Mouse (Mus musculus): ENCODE results near the gene Trip10. TPM values are rescaled to one million over a fixed set of nuclear protein-coding genes. Genes with fewer than 3 reads are reported as not detected.
A peak's percentile ranks its signal among the peaks of the same experiment; 100 is the strongest.

Trip10 gene
- polyA plus RNA-seq, 1 experiment: 0.18 TPM

DNA sequence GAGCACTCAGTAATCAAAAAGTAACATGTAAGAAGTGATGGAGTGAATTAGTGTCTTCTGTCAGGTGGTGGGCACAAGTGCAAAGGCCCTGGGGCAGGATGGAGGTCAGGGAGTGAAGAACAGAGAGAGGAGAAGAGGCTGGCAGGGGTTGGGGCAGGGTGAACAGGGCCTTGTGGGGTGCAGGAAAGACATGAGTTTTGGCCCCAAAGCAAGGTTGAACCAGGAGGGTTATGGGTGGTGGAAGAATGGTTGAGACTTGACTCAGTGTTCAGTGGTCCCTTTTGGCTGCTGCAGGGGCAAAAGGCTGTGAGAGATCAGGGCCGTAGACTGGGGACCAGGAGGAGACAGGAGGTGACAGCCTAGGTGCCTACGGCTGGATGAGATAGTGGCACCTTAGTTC, 29.3 kb downstream of the Trip10 start:
- no peak for TF ChIP-seq GATA1 (IDR thresholded peaks at IDR 0.05; ENCODE audit: low read length)
- TF ChIP-seq TAL1 (IDR thresholded peaks at IDR 0.05; ENCODE audit: low read length): no peak
- Histone ChIP-seq H3K4me3 (replicated peaks) (no peak overlapping the region), H3K9me3 (ENCODE audit: control insufficient read depth, low read length) (no peaks in the 10 kb centered on the region), H3K4me1 (ENCODE audit: control insufficient read depth) (peaks cover 26% of the 10 kb centered on the region), H3K27me3 (ENCODE audit: control insufficient read depth) (peaks cover 53% of the 10 kb centered on the region), H3K36me3 (ENCODE audit: control insufficient read depth) (no peaks in the 10 kb centered on the region)

DNA sequence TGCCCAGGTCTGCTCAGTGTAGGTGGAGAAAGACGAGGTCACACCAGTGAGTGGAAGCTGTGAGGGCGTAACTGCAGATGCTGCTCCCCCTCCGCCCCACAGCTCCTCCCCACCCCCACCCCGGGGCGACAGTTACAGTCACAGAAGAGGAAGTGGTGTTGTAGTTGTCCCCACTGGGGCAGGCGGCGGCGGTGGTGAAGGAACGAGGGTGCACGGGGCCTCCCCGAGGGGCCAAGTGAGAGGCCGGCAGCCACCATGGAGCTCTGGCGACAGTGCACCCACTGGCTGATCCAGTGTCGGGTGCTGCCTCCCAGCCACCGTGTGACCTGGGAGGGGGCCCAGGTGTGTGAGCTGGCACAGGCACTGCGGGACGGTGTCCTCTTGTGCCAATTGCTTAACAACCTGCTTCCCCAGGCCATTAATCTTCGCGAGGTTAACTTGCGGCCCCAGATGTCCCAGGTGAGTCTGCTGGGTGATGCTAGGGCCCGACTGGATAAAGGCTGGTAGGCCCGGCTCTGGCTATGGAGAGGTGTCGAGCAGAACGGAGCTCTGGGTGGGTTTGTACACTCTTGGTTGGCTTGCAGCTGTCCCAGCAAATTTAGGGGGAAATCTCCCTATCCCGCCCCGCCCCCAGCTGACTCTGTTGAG, 29.8 kb downstream of the Trip10 start, which contains the start of gene Vav1:
Vav1 (plus strand) TSS at position 158 of the 648 bp plus-strand sequence.
- H3K4me1 ChIP-seq (ENCODE audit: control insufficient read depth): peaks cover 26% of the 10 kb centered on the region
- TF ChIP-seq GATA1 (IDR thresholded peaks at IDR 0.05; ENCODE audit: low read length) (no peak), TAL1 (IDR thresholded peaks at IDR 0.05; ENCODE audit: low read length) (no peak)

GRCm38 (mm10) chr17:57279591-57280224, 30.5 kb downstream of the Trip10 start:
- TF ChIP-seq TAL1 (IDR thresholded peaks at IDR 0.05; ENCODE audit: low read length) (no peak), GATA1 (IDR thresholded peaks at IDR 0.05; ENCODE audit: low read length) (no peak)
- Histone ChIP-seq H3K27me3 (ENCODE audit: control insufficient read depth) (peaks cover 42% of the 10 kb centered on the region), H3K4me3 (replicated peaks) (no peak overlapping the region), H3K4me1 (ENCODE audit: control insufficient read depth) (peaks cover 26% of the 10 kb centered on the region), H3K9me3 (ENCODE audit: control insufficient read depth, low read length) (no peaks in the 10 kb centered on the region), H3K36me3 (ENCODE audit: control insufficient read depth) (no peaks in the 10 kb centered on the region)

More for the DNA sequence above, 29.8 kb downstream of the Trip10 start, which contains the start of gene Vav1:
- H3K9me3 ChIP-seq (ENCODE audit: control insufficient read depth, low read length): no peaks in the 10 kb centered on the region
- H3K27me3 ChIP-seq (ENCODE audit: control insufficient read depth): peaks cover 48% of the 10 kb centered on the region
- H3K36me3 ChIP-seq (ENCODE audit: control insufficient read depth): no peaks in the 10 kb centered on the region
- peak within 1 kb of the TSS; percentile 39 for H3K4me3 ChIP-seq (replicated peaks)

DNA sequence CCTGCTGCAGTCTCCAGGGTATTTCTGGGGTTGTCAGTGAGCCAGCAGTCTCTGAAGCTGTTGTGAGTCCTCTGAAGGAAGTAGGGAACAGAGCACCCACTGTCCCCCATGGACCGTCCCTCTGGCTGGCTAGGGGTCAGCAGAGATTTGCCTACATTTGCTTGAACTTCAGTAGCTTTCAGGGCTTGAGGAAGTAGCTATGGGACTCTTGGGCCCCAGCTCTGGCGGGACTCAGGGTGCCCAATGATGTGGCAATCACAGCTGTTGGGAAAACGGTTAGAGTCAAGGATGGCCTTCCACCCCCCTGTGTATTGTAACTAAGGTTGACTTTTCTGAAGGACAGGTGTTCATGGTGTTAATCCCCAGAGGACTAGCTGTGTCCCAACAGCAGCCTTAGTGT, 31.2 kb downstream of the Trip10 start:
- TF ChIP-seq GATA1 (IDR thresholded peaks at IDR 0.05; ENCODE audit: low read length) (no peak), TAL1 (IDR thresholded peaks at IDR 0.05; ENCODE audit: low read length) (no peak)
- Histone ChIP-seq H3K27me3 (ENCODE audit: control insufficient read depth) (peaks cover 35% of the 10 kb centered on the region), H3K4me1 (ENCODE audit: control insufficient read depth) (peaks cover 20% of the 10 kb centered on the region), H3K9me3 (ENCODE audit: control insufficient read depth, low read length) (no peaks in the 10 kb centered on the region), H3K36me3 (ENCODE audit: control insufficient read depth) (no peaks in the 10 kb centered on the region), H3K4me3 (replicated peaks) (no peak overlapping the region)

GRCm38 (mm10) chr17:57283906-57284305, 34.7 kb downstream of the Trip10 start:
- no peaks in the 10 kb centered on the region for H3K9me3 ChIP-seq (ENCODE audit: control insufficient read depth, low read length)
- H3K4me3 ChIP-seq (replicated peaks): no peak overlapping the region
- no peaks in the 10 kb centered on the region for H3K36me3 ChIP-seq (ENCODE audit: control insufficient read depth)
- TF ChIP-seq TAL1 (IDR thresholded peaks at IDR 0.05; ENCODE audit: low read length): no peak
- no peak for TF ChIP-seq GATA1 (IDR thresholded peaks at IDR 0.05; ENCODE audit: low read length)
- peaks cover 2% of the 10 kb centered on the region for H3K4me1 ChIP-seq (ENCODE audit: control insufficient read depth)
- H3K27me3 ChIP-seq (ENCODE audit: control insufficient read depth): peaks cover 11% of the 10 kb centered on the region

DNA sequence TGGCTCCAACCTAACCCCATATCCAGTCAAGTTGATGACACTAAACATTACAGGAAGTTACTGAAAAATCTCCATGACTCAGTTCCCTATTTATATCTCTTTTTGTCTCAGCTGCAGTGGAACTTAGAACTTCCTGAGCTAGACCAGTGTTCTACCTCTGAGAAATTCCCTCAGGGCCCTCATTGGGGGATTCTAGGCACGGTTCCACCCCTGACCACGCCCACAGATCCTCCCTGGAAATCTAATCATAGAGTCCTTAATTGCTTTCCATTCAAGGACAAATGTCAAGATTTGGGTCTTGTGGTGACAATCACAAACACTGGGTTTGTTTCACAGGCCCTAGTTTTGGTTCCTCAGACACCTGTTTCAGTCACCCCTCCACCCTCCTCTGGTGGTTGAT, 35.8 kb downstream of the Trip10 start:
- H3K27me3 ChIP-seq (ENCODE audit: control insufficient read depth): peaks cover under 1% of the 10 kb centered on the region
- TF ChIP-seq TAL1 (IDR thresholded peaks at IDR 0.05; ENCODE audit: low read length): no peak
- TF ChIP-seq GATA1 (IDR thresholded peaks at IDR 0.05; ENCODE audit: low read length): no peak
- no peaks in the 10 kb centered on the region for H3K9me3 ChIP-seq (ENCODE audit: control insufficient read depth, low read length)
- no peaks in the 10 kb centered on the region for H3K36me3 ChIP-seq (ENCODE audit: control insufficient read depth)
- H3K4me3 ChIP-seq (replicated peaks): no peak overlapping the region
- no peaks in the 10 kb centered on the region; the same call in 1 of the 2 replicates for H3K4me1 ChIP-seq (ENCODE audit: control insufficient read depth)

- H3K4me3 ChIP-seq (replicated peaks): no peak overlapping the region
- H3K9me3 ChIP-seq (ENCODE audit: control insufficient read depth, low read length): no peaks in the 10 kb centered on the region
- TF ChIP-seq GATA1 (IDR thresholded peaks at IDR 0.05; ENCODE audit: low read length): no peak
- TF ChIP-seq TAL1 (IDR thresholded peaks at IDR 0.05; ENCODE audit: low read length): no peak
- no peaks in the 10 kb centered on the region for H3K36me3 ChIP-seq (ENCODE audit: control insufficient read depth)
- no peaks in the 10 kb centered on the region for H3K27me3 ChIP-seq (ENCODE audit: control insufficient read depth)
- peaks cover 4% of the 10 kb centered on the region; the same call in 1 of the 2 replicates for H3K4me1 ChIP-seq (ENCODE audit: control insufficient read depth)
Measured at GRCm38 (mm10) chr17:57286718-57287355, 37.6 kb downstream of the Trip10 start.

DNA sequence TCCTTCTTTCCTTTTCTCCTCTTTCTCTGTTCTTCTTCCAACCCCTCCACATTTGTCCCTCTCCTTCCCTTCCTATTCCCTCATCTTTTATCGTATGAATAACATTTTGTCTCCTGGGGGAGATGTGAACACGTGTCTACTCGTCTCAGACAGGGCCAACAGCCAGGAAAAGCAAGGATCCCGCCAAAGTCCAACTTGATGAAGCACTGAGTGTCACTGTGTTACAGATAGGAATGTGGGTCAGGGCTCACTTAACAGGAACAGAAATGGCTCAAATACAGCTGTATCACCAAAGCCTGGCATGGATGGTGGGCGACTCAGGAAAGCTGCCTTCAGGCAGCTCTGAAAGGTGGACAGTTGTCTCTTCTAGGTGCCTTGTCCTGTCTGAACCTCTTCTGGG, 40.0 kb downstream of the Trip10 start:
- H3K4me1 ChIP-seq (ENCODE audit: control insufficient read depth): peaks cover 6% of the 10 kb centered on the region; the same call in 1 of the 2 replicates
- H3K27me3 ChIP-seq (ENCODE audit: control insufficient read depth): no peaks in the 10 kb centered on the region
- H3K36me3 ChIP-seq (ENCODE audit: control insufficient read depth): no peaks in the 10 kb centered on the region
- H3K4me3 ChIP-seq (replicated peaks): no peak overlapping the region
- TF ChIP-seq GATA1 (IDR thresholded peaks at IDR 0.05; ENCODE audit: low read length) (no peak), TAL1 (IDR thresholded peaks at IDR 0.05; ENCODE audit: low read length) (no peak)
- no peaks in the 10 kb centered on the region for H3K9me3 ChIP-seq (ENCODE audit: control insufficient read depth, low read length)

Measured in erythroblast, embryonic 14.5 days (primary cell).